Mouse (Mus musculus) macrophage (primary cell): ENCODE data around the gene Ccdc24. TPM values are rescaled to one million over a fixed set of nuclear protein-coding genes. Genes with fewer than 3 reads are reported as not detected.

Source experiments
- H3K27ac ChIP-seq: fragments of 350-480 bp; formaldehyde crosslinking; 2 replicates; pipeline ENCODE4 v1.9.0; 2021
- H3K36me3 ChIP-seq: fragments of 350-480 bp; formaldehyde crosslinking; 2 replicates; pipeline ENCODE4 v1.9.0; 2021; ENCODE audit errors: inconsistent target
- H3K4me3 ChIP-seq: fragments of 350-480 bp; formaldehyde crosslinking; 2 replicates; pipeline ENCODE4 v1.9.0; 2021; ENCODE audit errors: inconsistent target
- H3K79me2 ChIP-seq: fragments of 350-480 bp; formaldehyde crosslinking; 2 replicates; pipeline ENCODE4 v1.9.0; 2021; ENCODE audit errors: inconsistent target
- WGBS: methylation state at CpG from one replicate; pipeline ENCODE4 v1.1.7; 2026; ENCODE audit warnings: inconsistent platforms; ENCODE audit not compliant: missing documents; 5-methylcytosine and 5-hydroxymethylcytosine counted together
- polyA plus RNA-seq: library from polyadenylated mRNA; stranded (reverse); fragments of 250-400 nt; gene quantifications from 3 replicates; pipeline ENCODE4 v1.2.4, GENCODE M21; 2018; ENCODE audit warnings: inconsistent platforms

Ccdc24 gene
- polyA plus RNA-seq, 1 experiment from 2014 or later = not detected

- H3K79me2 ChIP-seq = no peaks in the 10 kb centered on the region
- WGBS = under 1% methylated on average over 60 of the region's 60 CpGs
- no peaks in the 10 kb centered on the region for H3K36me3 ChIP-seq
- peak overlapping the region; percentile 22; the same call in 1 of the 2 replicates for H3K4me3 ChIP-seq
- no peak overlapping the region for H3K27ac ChIP-seq
Measured at GRCm38 (mm10) chr4:117835531-117836111, 36.7 kb downstream of the Ccdc24 start.

DNA sequence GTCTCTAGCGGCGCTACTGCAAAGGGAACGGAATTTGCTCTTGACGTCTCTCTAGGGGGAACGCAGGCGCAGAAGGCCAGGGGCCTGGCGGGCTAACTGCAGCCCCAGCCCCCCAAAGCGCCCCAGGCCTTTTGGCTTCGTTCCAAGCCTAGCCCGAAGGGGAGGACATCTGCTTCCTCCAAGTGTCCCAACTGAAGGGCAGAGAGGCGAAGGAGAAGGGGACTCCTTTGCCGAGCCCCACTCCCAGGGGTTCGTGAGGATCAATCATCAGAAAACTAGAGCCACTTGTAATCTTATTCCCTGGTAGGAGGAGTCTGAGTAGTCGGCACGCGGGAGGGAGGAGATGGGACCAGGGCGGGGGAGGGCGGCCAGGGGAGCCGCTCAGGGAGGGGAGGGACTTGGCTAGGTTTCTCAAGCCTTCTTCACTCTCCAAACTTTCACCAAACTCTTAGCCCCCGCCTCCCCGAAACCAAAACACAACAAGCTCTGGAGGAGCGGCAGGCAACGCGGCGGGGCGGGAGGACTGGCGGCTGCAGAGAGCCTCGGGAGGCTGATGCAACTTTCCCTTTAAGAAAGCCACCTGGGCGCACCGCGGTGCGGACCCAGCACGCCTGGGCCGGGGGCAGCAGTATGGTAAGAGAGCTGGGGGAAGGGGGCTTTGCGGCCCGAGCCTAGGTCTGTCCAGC is 37.4 kb downstream of the Ccdc24 start:
- Histone ChIP-seq H3K79me2 (no peaks in the 10 kb centered on the region), H3K36me3 (no peaks in the 10 kb centered on the region), H3K4me3 (peak overlapping the region; percentile 18; the same call in 1 of the 2 replicates), H3K27ac (no peak overlapping the region)
- 11% methylated on average over 34 of the region's 36 CpGs for WGBS

GRCm38 (mm10) chr4:117834457-117834844 is 37.9 kb downstream of the Ccdc24 start, which contains the start of gene Slc6a9:
TSS of gene Slc6a9 (plus strand) at chr4:117834506.
- no peak within 1 kb of the TSS for H3K27ac ChIP-seq
- no peaks in the 10 kb centered on the region for H3K36me3 ChIP-seq
- H3K4me3 ChIP-seq = peak within 1 kb of the TSS; percentile 18; the same call in 1 of the 2 replicates
- 62% methylated on average over 3 of the region's 3 CpGs for WGBS
- no peaks in the 10 kb centered on the region for H3K79me2 ChIP-seq

DNA sequence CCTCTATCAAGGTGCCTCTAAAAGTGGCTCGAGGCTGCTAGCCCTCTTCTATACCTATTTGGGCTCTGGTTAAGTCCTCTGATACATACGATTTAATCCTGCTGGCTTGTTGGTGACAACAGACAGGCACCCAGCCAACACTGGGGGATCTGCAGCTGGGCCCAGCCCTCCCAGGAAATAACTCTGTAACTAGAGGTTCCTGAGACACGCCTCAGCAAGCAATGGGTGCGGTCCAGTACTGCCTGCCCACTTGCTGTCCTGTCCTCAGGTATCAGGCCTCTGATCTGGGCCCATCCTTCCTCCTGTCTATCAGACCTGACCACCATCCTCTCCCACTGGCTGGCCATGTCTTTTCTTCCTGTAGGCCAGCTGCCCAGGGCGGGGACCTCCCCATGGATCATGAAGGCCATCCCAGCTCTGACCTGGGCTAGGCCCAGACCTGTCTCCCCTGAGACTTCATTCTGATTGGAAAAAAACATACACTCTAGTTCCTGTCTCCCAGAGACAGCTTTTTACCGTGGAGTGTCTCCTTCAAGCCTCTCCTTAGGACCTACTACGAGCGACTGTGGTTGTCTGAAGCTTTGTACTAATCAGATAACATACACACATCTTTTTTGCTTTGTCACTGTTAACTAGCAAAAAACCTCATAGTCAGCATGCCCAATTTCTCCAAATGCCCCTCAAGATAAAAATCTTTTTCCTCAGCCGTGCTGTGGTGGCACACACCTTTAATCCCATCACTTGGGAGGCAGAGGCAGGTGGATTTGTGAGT is 40.3 kb downstream of the Ccdc24 start:
- Histone ChIP-seq H3K36me3 (no peaks in the 10 kb centered on the region), H3K79me2 (no peaks in the 10 kb centered on the region), H3K27ac (no peak overlapping the region), H3K4me3 (no peak overlapping the region)
- 60% methylated on average over 9 of the region's 9 CpGs for WGBS

GRCm38 (mm10) chr4:117831499-117831898 is 40.9 kb downstream of the Ccdc24 start:
- H3K4me3 ChIP-seq = no peak overlapping the region

GRCm38 (mm10) chr4:117830801-117831200 is 41.6 kb downstream of the Ccdc24 start:
- Histone ChIP-seq H3K36me3 (no peaks in the 10 kb centered on the region), H3K27ac (no peak overlapping the region), H3K79me2 (no peaks in the 10 kb centered on the region), H3K4me3 (no peak overlapping the region)
- WGBS = 93% methylated on average over 9 of the region's 9 CpGs

More at GRCm38 (mm10) chr4:117831499-117831898, 40.9 kb downstream of the Ccdc24 start:
- WGBS = 70% methylated on average over 2 of the region's 2 CpGs
- no peaks in the 10 kb centered on the region for H3K36me3 ChIP-seq
- no peak overlapping the region for H3K27ac ChIP-seq
- no peaks in the 10 kb centered on the region for H3K79me2 ChIP-seq

DNA sequence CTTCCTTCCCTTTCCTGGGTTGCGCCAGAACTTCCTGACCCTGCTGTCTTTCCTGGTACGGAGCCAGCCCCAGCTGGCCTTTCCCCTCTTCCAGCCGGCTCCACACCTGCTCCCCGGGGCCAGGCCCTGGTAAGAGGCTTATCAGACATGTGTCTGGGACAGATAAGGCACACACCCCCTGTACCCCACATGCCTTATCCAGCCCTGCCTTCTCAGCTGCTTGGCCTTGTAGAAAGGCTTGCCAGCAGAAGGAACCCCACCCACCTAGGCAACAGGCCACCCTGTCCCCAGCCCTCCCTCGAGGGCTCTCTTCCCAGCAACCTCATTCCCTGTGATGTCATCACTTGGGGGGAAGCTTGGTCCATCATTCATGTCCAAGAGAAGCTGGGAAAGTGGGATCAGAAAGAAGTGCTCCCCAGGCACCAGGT is 42.2 kb downstream of the Ccdc24 start:
- no peaks in the 10 kb centered on the region for H3K36me3 ChIP-seq
- no peaks in the 10 kb centered on the region for H3K79me2 ChIP-seq
- H3K27ac ChIP-seq = no peak overlapping the region
- no peak overlapping the region for H3K4me3 ChIP-seq
- 23% methylated on average over 5 of the region's 5 CpGs for WGBS

GRCm38 (mm10) chr4:117829260-117830123 is 42.9 kb downstream of the Ccdc24 start:
- H3K79me2 ChIP-seq = no peaks in the 10 kb centered on the region
- no peaks in the 10 kb centered on the region for H3K36me3 ChIP-seq
- 20% methylated on average over 12 of the region's 12 CpGs for WGBS
- H3K4me3 ChIP-seq = no peak overlapping the region
- no peak overlapping the region for H3K27ac ChIP-seq

DNA sequence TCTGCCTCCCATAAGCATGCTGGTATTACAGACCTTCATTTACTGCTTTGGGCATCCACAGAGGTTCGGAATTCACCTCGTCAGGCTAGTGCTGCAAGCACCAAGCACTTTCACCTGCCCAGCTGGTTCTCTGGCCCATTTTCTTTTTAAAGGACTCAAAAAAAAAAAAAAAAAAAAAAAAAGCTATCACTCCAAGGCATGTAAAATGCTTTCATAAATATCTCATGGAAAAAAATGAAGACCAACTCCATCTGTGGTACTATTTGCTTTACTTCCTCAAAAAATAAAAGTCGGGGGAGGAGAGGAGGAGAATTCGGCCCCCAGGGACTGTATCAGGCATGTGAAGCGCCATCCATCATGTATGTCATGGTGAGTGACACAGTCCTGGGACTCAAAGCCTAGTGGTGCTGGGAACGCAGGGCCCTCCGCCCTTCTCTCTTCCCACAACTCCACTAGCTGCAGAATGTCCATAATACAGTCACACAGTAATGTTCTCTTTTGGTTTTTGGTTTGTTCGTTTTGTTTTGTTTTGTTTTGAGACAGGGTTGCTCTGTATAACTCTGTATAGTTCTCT is 43.7 kb downstream of the Ccdc24 start:
- Histone ChIP-seq H3K36me3 (no peaks in the 10 kb centered on the region), H3K4me3 (no peak overlapping the region), H3K79me2 (no peaks in the 10 kb centered on the region), H3K27ac (no peak overlapping the region)
- 45% methylated on average over 8 of the region's 8 CpGs for WGBS

GRCm38 (mm10) chr4:117818032-117818431 is 54.3 kb downstream of the Ccdc24 start:
- Histone ChIP-seq H3K4me3 (no peak overlapping the region), H3K36me3 (no peaks in the 10 kb centered on the region), H3K27ac (no peak overlapping the region), H3K79me2 (no peaks in the 10 kb centered on the region)
- 89% methylated on average over 10 of the region's 10 CpGs for WGBS

DNA sequence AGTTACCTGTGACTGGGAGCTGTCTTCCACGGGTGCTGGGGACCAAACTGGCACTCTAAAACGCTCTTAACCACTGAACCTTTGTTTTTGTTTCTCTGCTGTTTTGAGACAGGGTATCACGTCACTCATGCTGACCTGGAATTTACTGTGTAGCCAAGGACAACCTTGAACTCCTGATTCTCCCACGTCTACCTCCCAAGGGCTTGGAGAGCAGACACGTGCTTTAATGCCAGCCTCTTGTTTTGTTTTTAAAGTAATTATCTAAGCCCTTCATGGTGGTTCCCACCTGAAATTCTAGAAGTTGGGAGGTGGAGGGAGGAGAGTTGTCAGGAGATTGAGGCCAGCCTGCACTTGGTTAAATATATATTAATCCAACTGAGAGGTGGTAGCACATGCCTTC is 55.6 kb downstream of the Ccdc24 start:
- Histone ChIP-seq H3K79me2 (no peaks in the 10 kb centered on the region), H3K36me3 (no peaks in the 10 kb centered on the region), H3K4me3 (no peak overlapping the region), H3K27ac (no peak overlapping the region)
- 85% methylated on average over 5 of the region's 5 CpGs for WGBS
